Mouse (Mus musculus): ENCODE data around the gene Plekha8. TPM values are rescaled to one million over a fixed set of nuclear protein-coding genes. Genes with fewer than 3 reads are reported as not detected.

Plekha8 gene
- polyA plus RNA-seq, 1 experiment: not detected

- TF ChIP-seq POLR2A (IDR thresholded peaks at IDR 0.05; ENCODE audit: insufficient read depth, low read depth, low read length) (no peak), CTCF (IDR thresholded peaks at IDR 0.05; ENCODE audit: insufficient read depth, low read depth, low read length) (no peak)
- peaks cover 2% of the 10 kb centered on the region; the same call in 1 of the 2 replicates for H3K4me1 ChIP-seq (ENCODE audit: control insufficient read depth, insufficient read depth, low read length)
- H3K27ac ChIP-seq (ENCODE audit: insufficient read depth, low read depth, low read length): no peak overlapping the region
- no peak overlapping the region for H3K4me3 ChIP-seq (ENCODE audit: insufficient read depth, low read depth, low read length)
- 72% methylated on average over 11 of the region's 11 CpGs for WGBS
Observed at GRCm38 (mm10) chr6:54655471-54656095, 60.7 kb downstream of the Plekha8 start.

GRCm38 (mm10) chr6:54657861-54658260 is 63.0 kb downstream of the Plekha8 start:
- no peak overlapping the region for H3K4me3 ChIP-seq (ENCODE audit: insufficient read depth, low read depth, low read length)
- WGBS: 85% methylated on average over 6 of the region's 6 CpGs
- H3K27ac ChIP-seq (ENCODE audit: insufficient read depth, low read depth, low read length): no peak overlapping the region
- TF ChIP-seq CTCF (IDR thresholded peaks at IDR 0.05; ENCODE audit: insufficient read depth, low read depth, low read length) (no peak), POLR2A (IDR thresholded peaks at IDR 0.05; ENCODE audit: insufficient read depth, low read depth, low read length) (no peak)
- peaks cover 2% of the 10 kb centered on the region; the same call in 1 of the 2 replicates for H3K4me1 ChIP-seq (ENCODE audit: control insufficient read depth, insufficient read depth, low read length)

GRCm38 (mm10) chr6:54669868-54670267 is 75.0 kb downstream of the Plekha8 start:
- Histone ChIP-seq H3K27ac (ENCODE audit: insufficient read depth, low read depth, low read length) (no peak overlapping the region), H3K4me3 (ENCODE audit: insufficient read depth, low read depth, low read length) (no peak overlapping the region), H3K4me1 (ENCODE audit: control insufficient read depth, insufficient read depth, low read length) (no peaks in the 10 kb centered on the region)
- TF ChIP-seq POLR2A (IDR thresholded peaks at IDR 0.05; ENCODE audit: insufficient read depth, low read depth, low read length): no peak
- 96% methylated on average over 6 of the region's 6 CpGs for WGBS

DNA sequence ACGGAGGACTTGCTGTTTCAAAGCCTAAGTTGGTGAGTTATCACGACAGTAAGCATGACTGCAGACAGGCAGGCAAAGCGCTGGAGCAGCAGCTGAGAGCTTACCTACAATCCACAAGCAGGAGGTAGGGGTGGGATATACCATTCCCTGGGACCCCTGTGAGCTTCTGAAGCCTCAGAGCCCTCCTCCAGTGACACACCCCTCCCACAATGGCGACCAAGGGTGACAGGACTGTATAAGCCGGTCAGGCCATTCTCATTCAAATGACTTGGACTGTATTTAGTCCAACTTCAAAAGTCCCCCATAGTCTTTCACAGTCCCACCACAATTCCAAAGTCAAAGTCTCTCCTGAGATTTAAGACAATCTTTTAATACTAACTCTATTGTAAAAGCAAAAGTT is 78.0 kb downstream of the Plekha8 start:
- no peaks in the 10 kb centered on the region for H3K4me1 ChIP-seq (ENCODE audit: control insufficient read depth, insufficient read depth, low read length)
- no peak overlapping the region for H3K27ac ChIP-seq (ENCODE audit: insufficient read depth, low read depth, low read length)
- 60% methylated on average over 5 of the region's 5 CpGs for WGBS
- TF ChIP-seq CTCF (IDR thresholded peaks at IDR 0.05; ENCODE audit: insufficient read depth, low read depth, low read length) (no peak), POLR2A (IDR thresholded peaks at IDR 0.05; ENCODE audit: insufficient read depth, low read depth, low read length) (no peak)
- no peak overlapping the region for H3K4me3 ChIP-seq (ENCODE audit: insufficient read depth, low read depth, low read length)

- no peak for TF ChIP-seq POLR2A (IDR thresholded peaks at IDR 0.05; ENCODE audit: insufficient read depth, low read depth, low read length)
- no peak for TF ChIP-seq CTCF (IDR thresholded peaks at IDR 0.05; ENCODE audit: insufficient read depth, low read depth, low read length)
- Histone ChIP-seq H3K4me1 (ENCODE audit: control insufficient read depth, insufficient read depth, low read length) (peaks cover 14% of the 10 kb centered on the region), H3K4me3 (ENCODE audit: insufficient read depth, low read depth, low read length) (no peak overlapping the region), H3K27ac (ENCODE audit: insufficient read depth, low read depth, low read length) (no peak overlapping the region)
- WGBS: 77% methylated on average over 5 of the region's 5 CpGs
Observed at GRCm38 (mm10) chr6:54679686-54680085, 84.8 kb downstream of the Plekha8 start.

DNA sequence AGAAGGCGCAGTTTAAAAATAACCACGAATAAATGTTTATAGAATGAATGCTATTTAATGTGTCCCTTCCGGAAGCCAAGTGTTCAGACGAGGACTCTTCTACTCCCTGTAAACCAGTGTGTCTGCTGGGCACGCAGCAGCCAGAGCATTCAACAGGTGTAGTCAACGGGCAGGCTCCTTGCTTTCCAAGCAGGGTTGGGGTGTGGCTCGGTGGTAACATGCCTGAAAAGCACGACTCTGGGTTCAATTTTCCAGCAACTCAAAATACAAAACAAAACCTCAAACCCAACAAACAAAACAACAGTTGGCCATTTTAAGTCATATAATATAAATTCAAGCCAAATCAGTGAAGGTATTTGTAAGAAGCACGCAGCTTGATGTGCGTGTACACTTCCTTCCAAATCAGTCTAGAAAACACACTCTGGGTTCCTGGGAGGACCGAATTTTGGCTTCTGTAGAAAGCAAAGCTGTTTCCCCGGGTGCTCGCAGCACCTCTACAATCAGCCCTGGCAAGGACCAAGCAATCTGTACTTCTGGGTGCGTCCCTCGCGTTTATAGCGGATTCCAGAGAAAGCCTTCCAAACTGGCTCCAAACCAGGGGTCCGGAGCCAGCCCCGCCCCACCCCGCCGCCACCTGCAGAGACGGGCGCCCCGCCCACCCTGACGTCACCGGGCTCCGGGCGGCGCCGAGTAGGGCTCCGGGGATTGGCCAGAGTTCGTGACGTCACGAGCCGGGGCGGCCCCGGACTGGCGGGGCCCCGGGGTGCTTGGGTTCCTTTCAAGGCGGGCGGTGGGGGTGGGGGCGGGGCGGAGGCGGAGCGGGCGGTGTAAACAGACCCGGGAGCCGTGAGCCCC is 86.2 kb downstream of the Plekha8 start, which contains the start of gene Mturn:
Mturn (plus strand) TSS at position 734 of the 855 bp plus-strand sequence.
- TF ChIP-seq POLR2A (IDR thresholded peaks at IDR 0.05; ENCODE audit: insufficient read depth, low read depth, low read length) (0 out of 2 replicates have a peak, but pooled peaks have one; percentile 28), CTCF (IDR thresholded peaks at IDR 0.05; ENCODE audit: insufficient read depth, low read depth, low read length) (no peak)
- 2% methylated on average over 46 of the region's 48 CpGs for WGBS
- peak within 1 kb of the TSS; percentile 64 for H3K27ac ChIP-seq (ENCODE audit: insufficient read depth, low read depth, low read length)
- H3K4me3 ChIP-seq (ENCODE audit: insufficient read depth, low read depth, low read length): peak within 1 kb of the TSS; percentile 98
- peaks cover 23% of the 10 kb centered on the region for H3K4me1 ChIP-seq (ENCODE audit: control insufficient read depth, insufficient read depth, low read length)

- peak overlapping the region; percentile 98 for H3K4me3 ChIP-seq (ENCODE audit: insufficient read depth, low read depth, low read length)
- H3K27ac ChIP-seq (ENCODE audit: insufficient read depth, low read depth, low read length): peak overlapping the region; percentile 64
- TF ChIP-seq POLR2A (IDR thresholded peaks at IDR 0.05; ENCODE audit: insufficient read depth, low read depth, low read length): no peak
- no peak for TF ChIP-seq CTCF (IDR thresholded peaks at IDR 0.05; ENCODE audit: insufficient read depth, low read depth, low read length)
- H3K4me1 ChIP-seq (ENCODE audit: control insufficient read depth, insufficient read depth, low read length): peaks cover 23% of the 10 kb centered on the region
- under 1% methylated on average over 61 of the region's 61 CpGs for WGBS
Observed at GRCm38 (mm10) chr6:54681746-54682428, 87.0 kb downstream of the Plekha8 start.

- Histone ChIP-seq H3K4me1 (ENCODE audit: control insufficient read depth, insufficient read depth, low read length) (peaks cover 38% of the 10 kb centered on the region), H3K4me3 (ENCODE audit: insufficient read depth, low read depth, low read length) (no peak overlapping the region), H3K27ac (ENCODE audit: insufficient read depth, low read depth, low read length) (no peak overlapping the region)
- 81% methylated on average over 4 of the region's 4 CpGs for WGBS
- no peak for TF ChIP-seq POLR2A (IDR thresholded peaks at IDR 0.05; ENCODE audit: insufficient read depth, low read depth, low read length)
- TF ChIP-seq CTCF (IDR thresholded peaks at IDR 0.05; ENCODE audit: insufficient read depth, low read depth, low read length): no peak
Observed at GRCm38 (mm10) chr6:54684085-54684484, 89.2 kb downstream of the Plekha8 start.

Data from olfactory bulb, adult 2 months (tissue).